Mouse (Mus musculus): ENCODE results near the gene Myh14. TPM values are rescaled to one million over a fixed set of nuclear protein-coding genes. Genes with fewer than 3 reads are reported as not detected.
A peak's percentile ranks its signal among the peaks of the same experiment; 100 is the strongest.
"Not testable (repeated sequence)": the region's sequence is repeated elsewhere in the genome, so short reads cannot be mapped to it uniquely, and the experiment has no call there.

Myh14 gene
- polyA plus RNA-seq (2014; fragmentation: Nextera tagmentation; extraction: Ambion mirVana): 0.40 and 1.9 TPM in 2 replicates

- Histone ChIP-seq H3K27me3 (ENCODE audit: control insufficient read depth, insufficient read depth, low read length) (peaks cover 27% of the 10 kb centered on the region), H3K27ac (replicated peaks in 1 of 2; ENCODE audit: control insufficient read depth in 1 of 2, insufficient read depth in 1 of 2, low read depth in 2 of 2, low read length in 2 of 2) (no peak within 1 kb of the TSS), H3K36me3 (ENCODE audit: control insufficient read depth, insufficient read depth, low read length) (no peaks in the 10 kb centered on the region), H3K9ac (ENCODE audit: low read length) (peak within 1 kb of the TSS; percentile 48; the same call in 1 of the 2 replicates), H3K4me3 (ENCODE audit: control insufficient read depth in 1 of 2, insufficient read depth in 1 of 2, low read depth in 1 of 2, low read length in 2 of 2) (peak within 1 kb of the TSS; percentile 12 to 28; a peak in 3 of 4 replicates), H3K9me3 (ENCODE audit: control insufficient read depth, low read length) (peaks cover 7% of the 10 kb centered on the region; the same call in 1 of the 2 replicates), H3K4me2 (ENCODE audit: low read length) (peak within 1 kb of the TSS; percentile 70), H3K4me1 (ENCODE audit: control insufficient read depth in 2 of 2, insufficient read depth in 2 of 2, low read length in 2 of 2) (peaks cover 0 to 5% of the 10 kb centered on the region in 2 experiments; a peak in 2 of 4 replicates)
- peak; percentile 84 for ATAC-seq (ENCODE audit: insufficient number of reproducible peaks, insufficient read depth, low FRiP score, low read depth)
- WGBS: 1% methylated on average over 23 of the region's 23 CpGs
Measured at GRCm38 (mm10) chr7:44670803-44671202, at the start of gene Myh14. Gene Myh14, minus strand, starts transcription at chr7:44670843.

- 0 out of 2 replicates have a peak, but pooled peaks cover 2% of the 10 kb centered on the region for H3K9me3 ChIP-seq (ENCODE audit: control insufficient read depth, low read length)
Measured at GRCm38 (mm10) chr7:44709881-44710280, 39.2 kb upstream of the Myh14 start.

GRCm38 (mm10) chr7:44708574-44708973, 37.9 kb upstream of the Myh14 start, which contains the start of gene Izumo2:
Gene Izumo2, plus strand, starts transcription at chr7:44708742.
- H3K27me3 ChIP-seq (ENCODE audit: control insufficient read depth, insufficient read depth, low read length): no peaks in the 10 kb centered on the region
- no peak within 1 kb of the TSS for H3K4me2 ChIP-seq (ENCODE audit: low read length)
- H3K4me3 ChIP-seq (ENCODE audit: control insufficient read depth in 1 of 2, insufficient read depth in 1 of 2, low read depth in 1 of 2, low read length in 2 of 2): no peak within 1 kb of the TSS
- WGBS: 66% methylated on average over 14 of the region's 14 CpGs
- H3K4me1 ChIP-seq (ENCODE audit: control insufficient read depth in 2 of 2, insufficient read depth in 2 of 2, low read length in 2 of 2): no peaks in the 10 kb centered on the region
- no peak within 1 kb of the TSS for H3K9ac ChIP-seq (ENCODE audit: low read length)
- 0 out of 2 replicates have a peak, but pooled peaks cover 2% of the 10 kb centered on the region for H3K9me3 ChIP-seq (ENCODE audit: control insufficient read depth, low read length)
- no peak for ATAC-seq (ENCODE audit: insufficient number of reproducible peaks, insufficient read depth, low FRiP score, low read depth)
- no peaks in the 10 kb centered on the region for H3K36me3 ChIP-seq (ENCODE audit: control insufficient read depth, insufficient read depth, low read length)
- no peak within 1 kb of the TSS for H3K27ac ChIP-seq (replicated peaks in 1 of 2; ENCODE audit: control insufficient read depth in 1 of 2, insufficient read depth in 1 of 2, low read depth in 2 of 2, low read length in 2 of 2)

More at GRCm38 (mm10) chr7:44709881-44710280, 39.2 kb upstream of the Myh14 start:
- Histone ChIP-seq H3K4me3 (ENCODE audit: control insufficient read depth in 1 of 2, insufficient read depth in 1 of 2, low read depth in 1 of 2, low read length in 2 of 2) (no peak overlapping the region), H3K27me3 (ENCODE audit: control insufficient read depth, insufficient read depth, low read length) (no peaks in the 10 kb centered on the region), H3K36me3 (ENCODE audit: control insufficient read depth, insufficient read depth, low read length) (no peaks in the 10 kb centered on the region), H3K27ac (replicated peaks in 1 of 2; ENCODE audit: control insufficient read depth in 1 of 2, insufficient read depth in 1 of 2, low read depth in 2 of 2, low read length in 2 of 2) (no peak overlapping the region), H3K4me1 (ENCODE audit: control insufficient read depth in 2 of 2, insufficient read depth in 2 of 2, low read length in 2 of 2) (no peaks in the 10 kb centered on the region), H3K9ac (ENCODE audit: low read length) (no peak overlapping the region), H3K4me2 (ENCODE audit: low read length) (no peak overlapping the region)
- 79% methylated on average over 5 of the region's 5 CpGs for WGBS
- no peak for ATAC-seq (ENCODE audit: insufficient number of reproducible peaks, insufficient read depth, low FRiP score, low read depth)

GRCm38 (mm10) chr7:44708093-44708492, 37.5 kb upstream of the Myh14 start:
- not testable (repeated sequence) for H3K4me2 ChIP-seq (ENCODE audit: low read length); H3K27ac ChIP-seq (replicated peaks in 1 of 2; ENCODE audit: control insufficient read depth in 1 of 2, insufficient read depth in 1 of 2, low read depth in 2 of 2, low read length in 2 of 2); H3K27me3 ChIP-seq (ENCODE audit: control insufficient read depth, insufficient read depth, low read length); H3K4me3 ChIP-seq (ENCODE audit: control insufficient read depth in 1 of 2, insufficient read depth in 1 of 2, low read depth in 1 of 2, low read length in 2 of 2); H3K9me3 ChIP-seq (ENCODE audit: control insufficient read depth, low read length); H3K36me3 ChIP-seq (ENCODE audit: control insufficient read depth, insufficient read depth, low read length); H3K4me1 ChIP-seq (ENCODE audit: control insufficient read depth in 2 of 2, insufficient read depth in 2 of 2, low read length in 2 of 2); ATAC-seq (ENCODE audit: insufficient number of reproducible peaks, insufficient read depth, low FRiP score, low read depth); H3K9ac ChIP-seq (ENCODE audit: low read length)
- 74% methylated on average over 5 of the region's 6 CpGs for WGBS

- ATAC-seq (ENCODE audit: insufficient number of reproducible peaks, insufficient read depth, low FRiP score, low read depth): no peak
- Histone ChIP-seq H3K27me3 (ENCODE audit: control insufficient read depth, insufficient read depth, low read length) (no peaks in the 10 kb centered on the region), H3K4me3 (ENCODE audit: control insufficient read depth in 1 of 2, insufficient read depth in 1 of 2, low read depth in 1 of 2, low read length in 2 of 2) (no peak overlapping the region), H3K36me3 (ENCODE audit: control insufficient read depth, insufficient read depth, low read length) (no peaks in the 10 kb centered on the region), H3K9ac (ENCODE audit: low read length) (no peak overlapping the region), H3K4me1 (ENCODE audit: control insufficient read depth in 2 of 2, insufficient read depth in 2 of 2, low read length in 2 of 2) (no peaks in the 10 kb centered on the region), H3K4me2 (ENCODE audit: low read length) (no peak overlapping the region), H3K9me3 (ENCODE audit: control insufficient read depth, low read length) (0 out of 2 replicates have a peak, but pooled peaks cover 2% of the 10 kb centered on the region), H3K27ac (replicated peaks in 1 of 2; ENCODE audit: control insufficient read depth in 1 of 2, insufficient read depth in 1 of 2, low read depth in 2 of 2, low read length in 2 of 2) (no peak overlapping the region)
- 77% methylated on average over 5 of the region's 5 CpGs for WGBS
Measured at GRCm38 (mm10) chr7:44707169-44707675, 36.6 kb upstream of the Myh14 start.

- Histone ChIP-seq H3K9me3 (ENCODE audit: control insufficient read depth, low read length) (0 out of 2 replicates have a peak, but pooled peaks cover 2% of the 10 kb centered on the region), H3K27me3 (ENCODE audit: control insufficient read depth, insufficient read depth, low read length) (no peaks in the 10 kb centered on the region), H3K4me2 (ENCODE audit: low read length) (no peak overlapping the region), H3K4me3 (ENCODE audit: control insufficient read depth in 1 of 2, insufficient read depth in 1 of 2, low read depth in 1 of 2, low read length in 2 of 2) (no peak overlapping the region), H3K9ac (ENCODE audit: low read length) (no peak overlapping the region), H3K36me3 (ENCODE audit: control insufficient read depth, insufficient read depth, low read length) (no peaks in the 10 kb centered on the region), H3K27ac (replicated peaks in 1 of 2; ENCODE audit: control insufficient read depth in 1 of 2, insufficient read depth in 1 of 2, low read depth in 2 of 2, low read length in 2 of 2) (no peak overlapping the region), H3K4me1 (ENCODE audit: control insufficient read depth in 2 of 2, insufficient read depth in 2 of 2, low read length in 2 of 2) (no peaks in the 10 kb centered on the region)
- ATAC-seq (ENCODE audit: insufficient number of reproducible peaks, insufficient read depth, low FRiP score, low read depth): no peak
Measured at GRCm38 (mm10) chr7:44706322-44706721, 35.7 kb upstream of the Myh14 start.

GRCm38 (mm10) chr7:44705086-44705485, 34.4 kb upstream of the Myh14 start:
- no peaks in the 10 kb centered on the region for H3K36me3 ChIP-seq (ENCODE audit: control insufficient read depth, insufficient read depth, low read length)
- WGBS: 88% methylated on average over 4 of the region's 4 CpGs
- no peaks in the 10 kb centered on the region for H3K27me3 ChIP-seq (ENCODE audit: control insufficient read depth, insufficient read depth, low read length)
- no peak overlapping the region for H3K4me3 ChIP-seq (ENCODE audit: control insufficient read depth in 1 of 2, insufficient read depth in 1 of 2, low read depth in 1 of 2, low read length in 2 of 2)
- H3K4me1 ChIP-seq (ENCODE audit: control insufficient read depth in 2 of 2, insufficient read depth in 2 of 2, low read length in 2 of 2): no peaks in the 10 kb centered on the region
- H3K4me2 ChIP-seq (ENCODE audit: low read length): no peak overlapping the region
- 0 out of 2 replicates have a peak, but pooled peaks cover 2% of the 10 kb centered on the region for H3K9me3 ChIP-seq (ENCODE audit: control insufficient read depth, low read length)
- no peak for ATAC-seq (ENCODE audit: insufficient number of reproducible peaks, insufficient read depth, low FRiP score, low read depth)
- H3K27ac ChIP-seq (replicated peaks in 1 of 2; ENCODE audit: control insufficient read depth in 1 of 2, insufficient read depth in 1 of 2, low read depth in 2 of 2, low read length in 2 of 2): no peak overlapping the region
- no peak overlapping the region for H3K9ac ChIP-seq (ENCODE audit: low read length)

GRCm38 (mm10) chr7:44704363-44704762, 33.7 kb upstream of the Myh14 start:
- no peak for ATAC-seq (ENCODE audit: insufficient number of reproducible peaks, insufficient read depth, low FRiP score, low read depth)
- 57% methylated on average over 3 of the region's 3 CpGs for WGBS
- H3K27me3 ChIP-seq (ENCODE audit: control insufficient read depth, insufficient read depth, low read length): no peaks in the 10 kb centered on the region

More at GRCm38 (mm10) chr7:44704363-44704762, 33.7 kb upstream of the Myh14 start:
- H3K36me3 ChIP-seq (ENCODE audit: control insufficient read depth, insufficient read depth, low read length): no peaks in the 10 kb centered on the region
- no peaks in the 10 kb centered on the region for H3K4me1 ChIP-seq (ENCODE audit: control insufficient read depth in 2 of 2, insufficient read depth in 2 of 2, low read length in 2 of 2)
- no peak overlapping the region for H3K4me3 ChIP-seq (ENCODE audit: control insufficient read depth in 1 of 2, insufficient read depth in 1 of 2, low read depth in 1 of 2, low read length in 2 of 2)
- H3K4me2 ChIP-seq (ENCODE audit: low read length): no peak overlapping the region
- no peak overlapping the region for H3K9ac ChIP-seq (ENCODE audit: low read length)
- no peaks in the 10 kb centered on the region for H3K9me3 ChIP-seq (ENCODE audit: control insufficient read depth, low read length)
- H3K27ac ChIP-seq (replicated peaks in 1 of 2; ENCODE audit: control insufficient read depth in 1 of 2, insufficient read depth in 1 of 2, low read depth in 2 of 2, low read length in 2 of 2): no peak overlapping the region

Data from heart, embryonic 14.5 days (tissue).